Mouse (Mus musculus) layer of hippocampus, adult 8-10 months (tissue): ENCODE measurements at regions not wholly inside any gene's neighbourhood (a gene's known extent, or its start where the extent isn't known, plus 50 kb on each side); places are given as distances from the start of the nearest gene placed in this dataset.
A peak's percentile ranks its signal among the peaks of the same experiment; 100 is the strongest.

Experiments used
- DNase-seq, 2 experiments: peaks; one replicate each; pipeline ENCODE4 v3.0.0; 2022; ENCODE audit warnings: low spot score in 2 of 2

DNA sequence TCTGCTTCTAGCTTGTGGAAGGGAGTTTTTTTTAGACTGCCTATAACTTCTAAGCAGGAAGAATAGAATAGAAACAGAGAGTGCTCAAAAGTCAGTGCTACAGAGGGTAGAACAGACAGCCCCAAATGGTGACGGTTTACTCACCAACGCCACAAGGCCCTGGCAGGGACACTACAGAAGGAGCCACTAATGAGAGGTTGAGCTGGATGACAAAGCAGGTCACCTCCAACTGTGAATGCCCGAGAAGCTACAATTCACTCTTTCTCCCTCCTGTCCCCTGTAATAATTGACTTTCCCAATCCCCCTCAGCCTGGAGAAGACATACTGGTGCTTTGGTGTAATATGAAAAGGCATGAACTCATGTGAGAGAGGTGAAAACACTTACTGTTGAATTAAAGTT, 106.5 kb upstream of the Arl4c start:
- no peak for DNase-seq

DNA sequence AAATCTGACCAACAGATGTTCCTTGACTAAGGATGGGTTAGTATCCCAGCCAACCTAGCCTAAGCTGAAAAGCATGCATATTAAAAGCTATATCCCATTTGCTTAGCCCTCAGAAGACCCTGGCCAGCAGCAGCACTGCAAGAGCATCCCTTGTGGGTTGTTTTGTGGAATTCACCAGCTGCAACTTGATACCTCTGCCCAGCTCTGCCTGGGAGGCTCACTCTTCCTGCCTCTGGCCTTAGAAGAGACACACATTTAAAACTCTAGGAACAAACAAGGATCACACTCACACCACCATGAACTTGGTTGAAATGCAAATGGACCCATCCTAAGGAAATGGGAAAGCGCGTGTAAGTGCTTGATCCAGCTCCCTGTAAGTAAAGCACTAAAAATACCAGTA, 107.7 kb upstream of the Arl4c start:
- no peak for DNase-seq

DNA sequence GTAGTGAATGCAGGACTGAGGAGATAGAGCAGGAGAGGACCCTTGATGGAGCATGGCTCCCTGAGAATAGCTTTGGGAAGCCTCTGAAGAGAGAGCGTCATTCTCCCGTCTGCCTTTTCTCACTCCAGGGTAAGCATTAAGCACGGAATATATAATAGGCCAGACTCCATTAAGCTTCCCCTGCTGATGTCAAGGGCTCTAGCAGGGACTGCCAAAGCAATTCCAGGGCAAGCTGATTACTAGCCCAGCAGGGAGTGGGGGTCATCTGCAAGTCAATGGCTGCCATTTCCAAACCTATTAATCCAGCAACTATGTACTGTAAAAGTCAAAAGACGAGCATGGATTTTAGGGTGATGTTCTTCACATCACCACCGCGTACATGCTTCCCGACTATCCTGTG, 111.2 kb upstream of the Arl4c start:
- DNase-seq: no peak

DNA sequence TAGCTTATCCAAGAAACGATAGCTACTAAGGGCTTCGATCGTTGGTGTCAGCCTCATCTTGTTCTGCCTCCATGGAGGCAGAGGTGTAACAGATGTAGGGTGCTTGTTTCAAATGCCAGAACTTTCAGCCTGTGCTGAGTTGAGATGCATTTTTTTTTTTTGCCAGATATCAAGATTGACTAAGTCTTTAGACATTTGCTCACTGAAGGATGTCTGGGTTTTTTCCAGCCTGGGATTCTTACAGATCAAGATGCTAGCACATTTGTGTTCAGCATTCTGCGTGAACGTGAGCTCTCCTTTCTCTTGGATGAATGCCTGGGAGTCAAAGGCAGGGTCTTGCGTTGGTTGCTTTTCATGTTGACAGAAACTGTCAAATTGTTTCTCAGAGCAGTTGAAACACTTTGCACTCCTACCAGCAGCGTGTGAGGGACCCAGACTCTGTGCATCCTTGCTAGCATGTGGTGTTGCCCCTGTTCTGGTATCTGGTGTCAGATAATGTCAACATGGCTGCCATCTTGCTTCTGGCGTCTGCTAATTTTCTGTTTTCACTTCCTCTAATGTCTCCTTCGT, 114.4 kb upstream of the Arl4c start:
- DNase-seq: no peak

DNA sequence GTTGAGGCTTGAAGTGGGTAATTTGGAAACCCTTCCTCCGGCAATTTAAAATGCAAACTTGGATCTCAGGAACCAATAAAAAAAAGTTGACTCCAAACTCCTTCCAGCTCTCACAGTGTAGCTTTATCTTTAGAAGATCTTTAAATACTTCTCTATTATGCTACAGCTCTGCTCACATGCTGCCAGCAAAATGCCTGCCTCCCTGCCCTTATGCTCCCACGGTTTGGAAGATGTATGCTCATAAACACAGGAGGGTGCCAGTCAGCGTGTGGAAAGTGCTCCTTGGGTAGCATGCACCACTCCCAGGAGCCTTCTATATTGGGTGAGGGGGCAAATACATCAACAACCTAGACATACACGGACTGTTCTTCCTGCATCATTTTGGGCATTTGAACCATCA, 123.2 kb upstream of the Arl4c start:
- DNase-seq: no peak

DNA sequence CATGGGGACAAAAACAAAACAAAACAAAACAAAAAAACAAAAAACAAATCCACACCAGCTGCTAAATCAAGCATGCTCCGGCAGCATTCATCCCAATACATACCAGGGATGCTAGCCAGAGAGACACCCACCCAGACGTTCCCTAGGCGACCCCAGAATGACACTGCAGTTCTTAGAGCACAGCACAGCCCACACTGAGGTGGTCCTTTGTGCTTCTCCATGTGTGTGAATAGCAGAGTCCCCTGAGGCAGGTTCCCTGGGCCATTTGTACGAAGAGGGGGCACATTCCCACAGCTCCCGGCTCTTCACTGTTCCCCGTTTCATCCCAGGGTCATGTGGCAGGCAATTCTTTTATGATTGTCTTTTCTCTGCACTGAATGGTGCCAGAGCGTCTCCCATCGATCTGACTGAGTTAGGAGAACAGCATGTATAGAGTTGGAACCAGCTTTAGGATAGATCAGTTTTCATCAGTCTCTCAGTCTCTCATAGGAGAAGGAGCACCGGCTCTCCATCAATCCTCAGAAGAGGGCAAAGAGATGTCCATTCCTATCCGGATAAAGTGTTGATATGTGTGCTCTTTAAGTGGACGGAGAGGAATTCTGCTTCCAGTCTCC, 136.7 kb upstream of the Arl4c start:
- no peak for DNase-seq

DNA sequence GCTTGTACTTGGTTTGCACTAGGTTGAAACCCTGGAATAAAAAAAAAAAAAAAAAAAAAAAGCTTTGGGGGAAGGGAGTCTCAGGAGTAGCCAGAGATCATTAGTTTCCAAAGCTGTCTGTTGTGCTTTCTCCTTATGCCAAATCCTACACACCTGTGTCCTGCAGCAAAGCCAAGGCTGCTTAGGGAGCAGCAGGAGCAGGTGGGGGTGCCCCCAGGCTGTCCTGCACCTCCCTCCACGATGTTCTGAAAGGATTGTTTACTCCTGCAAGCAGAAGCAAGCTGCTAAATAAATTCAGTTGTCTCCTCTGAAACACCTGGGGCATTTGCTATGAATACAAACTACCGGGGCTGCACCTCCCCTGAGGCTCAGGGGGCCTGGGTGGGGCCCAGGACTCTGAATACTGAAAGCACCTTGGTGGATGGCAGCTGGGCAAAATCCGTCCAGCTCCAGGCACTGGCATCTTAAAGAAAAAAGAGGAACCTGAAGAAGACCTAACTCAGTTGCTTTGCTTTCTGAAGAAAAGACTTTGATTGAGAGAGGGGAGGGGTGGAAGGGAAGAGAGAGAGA, 137.5 kb upstream of the Arl4c start:
- DNase-seq: no peak

DNA sequence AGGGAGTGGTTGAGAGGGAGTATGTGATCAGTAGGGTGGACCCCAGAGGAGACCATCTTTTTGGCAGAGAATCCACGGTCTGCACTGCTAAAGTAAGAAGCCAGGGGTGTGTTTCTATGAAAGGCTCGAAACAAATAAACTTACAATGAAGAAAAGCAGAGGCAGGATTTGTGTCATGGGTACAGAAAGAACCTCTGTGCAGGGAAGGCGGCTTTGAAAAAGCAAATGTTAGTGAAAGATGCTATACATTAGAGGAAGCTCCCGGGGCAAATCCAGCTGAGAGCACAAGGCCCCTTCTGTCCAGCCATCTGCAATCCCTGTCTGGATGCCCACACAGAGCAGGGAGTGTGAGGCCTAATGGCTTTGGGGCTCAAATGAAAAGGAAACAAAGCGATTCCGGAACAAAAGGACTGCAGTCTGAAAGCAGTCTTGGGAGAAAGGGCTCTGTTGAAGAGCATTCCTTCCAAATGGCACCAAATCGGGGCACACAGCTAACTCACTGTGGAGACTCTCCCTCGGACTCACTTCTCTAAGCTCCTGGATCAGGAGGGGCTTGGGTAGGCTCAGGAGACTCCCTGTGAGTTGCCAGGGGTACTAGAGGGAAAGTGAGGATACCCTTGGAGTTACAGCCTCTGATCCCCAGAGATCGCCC, 138.1 kb upstream of the Arl4c start:
- peak; percentile 24 to 46 for DNase-seq

DNA sequence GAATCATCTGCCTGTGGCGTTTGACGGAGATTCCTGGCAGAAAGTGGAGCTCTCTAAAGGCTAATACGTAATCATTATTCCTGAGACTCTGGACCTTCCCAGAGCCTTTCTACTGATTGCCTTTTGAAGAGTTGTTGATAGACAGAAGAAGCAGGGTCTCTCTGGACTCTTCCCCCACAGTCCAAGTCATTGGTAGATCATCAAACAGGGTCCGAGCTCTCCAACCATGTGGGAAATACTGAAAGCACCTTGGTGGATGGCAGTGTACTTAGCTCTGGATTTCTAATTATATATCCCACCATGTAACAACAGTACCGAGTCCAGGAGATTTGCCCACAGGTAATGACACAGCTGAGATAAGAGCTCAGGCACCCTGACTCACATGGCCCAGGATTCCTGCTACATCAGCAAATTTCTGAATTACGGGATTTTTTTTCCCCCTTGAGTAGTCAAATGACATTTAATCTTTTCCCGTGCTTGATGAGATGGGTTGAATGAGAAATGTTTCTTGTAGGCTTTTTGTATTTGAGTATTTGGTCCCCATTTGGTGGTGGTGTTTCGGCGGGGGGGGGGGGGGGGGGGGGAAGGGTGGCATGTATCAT, 139.1 kb upstream of the Arl4c start:
- DNase-seq: no peak

DNA sequence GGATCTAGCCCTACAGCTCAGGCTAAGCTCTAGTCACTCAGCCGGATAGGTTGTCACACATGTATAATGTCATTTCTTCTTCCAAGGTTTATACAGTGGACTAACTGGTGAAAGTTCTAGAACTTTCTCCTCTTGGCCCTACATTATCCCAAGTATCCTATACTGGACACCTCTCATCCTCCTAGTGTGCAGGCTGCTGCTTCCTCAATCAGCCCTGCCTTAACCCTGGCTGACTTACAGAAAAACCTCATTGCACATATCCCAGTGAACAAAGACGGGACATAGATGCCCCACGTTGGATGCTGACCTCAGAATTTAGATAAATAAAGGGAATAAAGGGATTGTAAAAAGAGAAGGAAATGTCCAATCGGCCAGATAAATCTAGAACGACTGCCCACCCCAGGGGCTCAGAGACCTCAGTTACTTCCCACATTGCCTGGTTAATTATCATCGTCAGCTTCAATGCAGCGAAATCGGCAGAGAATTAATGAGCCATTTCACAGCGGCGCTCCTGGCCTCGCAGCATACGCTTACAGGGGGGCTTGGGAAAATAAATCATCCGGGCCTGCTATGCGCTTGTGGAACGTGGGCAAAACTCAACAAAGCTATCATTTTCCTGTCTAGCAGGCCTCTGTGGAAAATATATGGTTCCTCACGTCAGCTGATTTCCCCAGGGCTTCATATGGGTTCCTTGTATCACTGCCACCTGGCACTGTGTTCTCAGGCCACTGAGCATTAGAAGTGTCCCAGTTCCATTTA, 145.5 kb upstream of the Arl4c start:
- DNase-seq: no peak

DNA sequence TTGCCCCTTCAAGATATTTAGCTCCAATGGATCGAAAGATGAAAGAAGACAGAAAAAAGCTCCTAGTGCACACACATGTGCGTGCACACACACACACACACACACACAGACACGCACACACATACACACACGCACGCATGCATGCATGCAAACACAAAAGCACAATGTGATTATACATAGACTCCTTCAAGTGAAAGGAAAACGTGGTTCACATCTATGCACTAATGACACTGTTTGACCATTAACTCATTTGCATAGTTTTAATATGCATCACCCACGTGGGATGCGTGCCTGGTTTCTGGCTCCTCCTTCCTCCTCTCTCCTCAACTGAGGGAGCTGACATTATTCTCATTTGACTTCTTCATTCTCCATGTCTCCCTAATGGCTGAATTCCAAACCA, 146.2 kb upstream of the Arl4c start:
- DNase-seq: no peak

DNA sequence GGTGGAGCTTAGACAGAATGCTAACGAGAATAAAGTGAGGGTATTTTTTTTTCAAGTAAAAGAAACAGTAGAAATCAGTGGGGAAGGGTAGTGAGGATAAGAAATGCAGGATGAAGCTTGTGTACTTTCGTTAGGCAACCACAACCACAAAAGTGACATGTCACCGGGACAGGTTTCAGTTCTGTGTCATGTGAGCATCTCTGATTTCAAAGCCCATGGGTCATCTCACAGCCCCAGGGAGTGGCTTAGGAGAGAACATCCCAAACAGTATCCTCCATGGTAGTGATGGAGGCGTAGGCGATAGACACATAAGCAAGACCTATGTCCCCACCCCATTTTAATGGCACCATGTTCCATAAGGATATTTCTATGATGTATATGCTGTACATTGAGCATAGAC, 147.4 kb upstream of the Arl4c start:
- no peak for DNase-seq

DNA sequence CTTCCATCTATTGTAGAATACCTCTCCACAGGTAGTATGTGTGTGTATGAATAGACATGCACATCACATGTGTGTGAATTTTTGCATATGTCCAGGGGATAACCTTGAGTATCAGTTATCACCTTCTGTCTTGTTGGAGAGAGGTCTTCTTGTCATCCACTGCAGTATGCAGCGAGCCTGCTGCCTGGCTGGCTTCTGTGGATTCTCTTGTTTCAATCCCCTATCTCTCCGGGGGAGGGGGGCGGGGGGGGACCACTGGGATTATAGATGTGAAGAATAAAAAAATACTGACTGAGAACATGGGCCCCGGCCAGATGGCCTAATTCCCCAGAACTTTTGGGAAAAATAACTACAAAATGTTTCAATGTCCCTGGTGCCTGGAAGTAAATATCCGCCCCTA, 149.9 kb upstream of the Arl4c start:
- DNase-seq: no peak

DNA sequence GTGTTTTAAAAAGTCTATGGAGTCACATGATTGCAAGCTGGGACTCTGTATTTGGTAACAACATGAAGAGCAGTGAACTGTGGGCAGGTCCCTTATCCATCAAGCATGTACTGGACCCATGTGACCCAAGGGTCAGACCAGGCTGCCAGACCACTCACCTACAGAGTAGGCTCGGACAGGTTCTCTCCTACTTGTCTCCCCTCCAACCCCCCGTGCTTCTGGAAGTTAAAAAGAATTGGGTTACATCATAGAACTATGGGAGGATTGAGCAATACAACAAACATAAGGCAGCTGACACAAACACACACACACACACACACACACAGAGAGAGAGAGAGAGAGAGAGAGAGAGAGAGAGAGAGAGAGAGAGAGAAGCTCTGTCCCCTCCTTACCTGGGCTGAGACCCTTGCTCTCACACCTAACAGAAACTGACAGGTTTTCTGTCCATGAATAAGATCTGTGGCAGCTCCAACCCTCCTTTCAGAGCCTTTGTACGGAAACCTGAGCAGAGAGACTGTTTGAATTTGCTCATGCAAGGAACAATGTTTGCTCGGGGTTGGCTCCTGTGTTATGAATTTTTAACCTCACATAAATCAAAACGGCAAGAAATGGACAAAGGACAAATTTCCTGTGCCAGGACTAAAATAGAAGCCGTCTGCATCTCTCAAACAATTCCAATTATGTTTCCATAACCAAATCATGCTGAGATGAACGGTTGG, 159.0 kb upstream of the Arl4c start:
- DNase-seq: no peak

DNA sequence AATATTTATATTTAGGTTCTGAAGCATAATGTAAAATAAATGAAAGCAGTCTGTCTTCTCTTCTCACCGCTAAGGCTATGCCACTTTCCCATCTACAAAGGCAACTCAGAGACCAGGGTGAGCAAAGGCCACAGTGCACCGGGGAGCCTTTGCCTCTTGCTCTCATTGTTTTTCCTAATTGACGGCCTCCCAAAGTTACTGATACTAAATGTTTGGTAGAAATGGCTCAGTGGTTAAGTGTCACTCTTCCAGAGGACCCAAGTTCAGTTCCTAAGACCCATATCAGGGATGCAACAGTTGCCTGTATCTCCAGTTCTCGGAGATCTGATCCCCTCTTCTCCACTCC, 159.5 kb upstream of the Arl4c start:
- no peak for DNase-seq

DNA sequence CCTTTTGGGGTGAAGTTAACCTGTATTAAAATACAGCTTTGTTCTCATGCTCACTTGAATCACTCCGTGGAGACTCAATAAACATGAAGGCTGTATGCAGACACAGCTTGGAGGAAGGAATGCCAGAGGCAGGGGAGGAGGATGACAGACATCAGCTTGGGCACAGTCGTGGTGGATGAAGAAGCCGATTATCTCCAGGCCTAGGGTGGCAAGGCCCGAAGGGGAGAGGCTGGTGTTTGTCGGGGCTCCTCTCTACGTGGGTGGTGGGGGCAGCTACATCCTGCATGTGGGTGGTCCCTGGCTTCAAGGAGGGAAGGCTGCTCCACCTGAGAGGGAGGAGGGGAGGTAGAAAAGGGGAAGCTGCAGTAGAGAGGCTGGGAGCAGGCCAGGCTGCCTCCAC, 163.4 kb upstream of the Arl4c start:
- DNase-seq: no peak

DNA sequence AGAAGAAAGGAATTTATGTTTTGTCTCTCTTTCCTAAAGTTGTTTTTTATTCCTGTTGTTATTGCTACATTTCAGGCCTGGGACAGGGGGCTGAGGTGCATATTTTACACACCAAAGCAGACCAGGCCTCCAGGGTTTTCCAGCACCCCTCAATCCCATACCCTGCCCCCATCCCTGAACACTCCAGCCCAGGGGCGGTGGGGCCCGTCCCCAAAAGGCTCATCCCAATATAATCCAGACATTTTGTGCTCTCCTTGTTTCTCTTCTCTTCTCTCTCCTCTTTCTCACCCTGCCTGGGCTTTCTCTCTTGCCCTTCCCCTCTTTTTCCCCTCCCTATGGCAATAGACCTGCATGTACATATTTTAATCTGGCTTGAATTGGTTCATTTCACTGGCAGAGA, 164.6 kb upstream of the Arl4c start:
- no peak for DNase-seq

DNA sequence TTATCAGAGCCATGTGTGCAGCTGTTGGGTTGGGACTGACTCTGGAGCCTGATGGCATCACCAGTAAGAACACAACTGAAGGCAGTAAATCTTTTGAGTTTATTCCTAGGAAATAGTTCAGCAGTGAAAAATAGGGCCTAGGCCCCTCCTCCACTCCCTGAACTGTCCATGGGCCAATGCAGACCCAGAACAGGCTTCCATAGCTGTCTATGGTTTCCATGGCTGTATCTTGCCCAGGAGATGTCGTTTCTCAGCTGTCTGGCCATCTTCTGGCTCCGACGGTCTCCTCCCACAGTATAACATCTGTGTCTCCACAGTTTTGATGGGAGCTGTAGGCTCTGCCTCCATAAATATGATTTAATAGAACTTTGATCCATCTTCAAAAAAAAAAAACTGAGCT, 165.1 kb upstream of the Arl4c start:
- no peak for DNase-seq

DNA sequence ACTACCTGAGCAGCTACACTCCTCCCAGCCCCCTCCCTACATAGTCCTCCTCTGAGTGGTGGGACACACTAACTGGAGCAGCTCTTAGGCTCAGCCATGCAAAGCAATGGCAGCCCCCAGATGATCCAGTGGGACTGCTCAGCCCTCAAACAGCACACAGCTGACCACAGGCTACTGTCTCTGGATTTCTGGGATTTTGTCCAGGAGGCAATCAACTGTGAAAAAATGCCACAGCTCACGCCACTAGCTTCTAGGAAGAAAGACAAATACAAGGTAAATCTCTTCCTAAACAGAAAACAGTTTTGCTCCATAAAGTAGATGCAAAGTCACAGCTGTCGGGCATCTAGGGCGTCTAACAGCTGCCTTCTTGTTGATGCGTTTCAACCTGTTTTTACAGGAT, 167.9 kb upstream of the Arl4c start:
- DNase-seq: no peak

DNA sequence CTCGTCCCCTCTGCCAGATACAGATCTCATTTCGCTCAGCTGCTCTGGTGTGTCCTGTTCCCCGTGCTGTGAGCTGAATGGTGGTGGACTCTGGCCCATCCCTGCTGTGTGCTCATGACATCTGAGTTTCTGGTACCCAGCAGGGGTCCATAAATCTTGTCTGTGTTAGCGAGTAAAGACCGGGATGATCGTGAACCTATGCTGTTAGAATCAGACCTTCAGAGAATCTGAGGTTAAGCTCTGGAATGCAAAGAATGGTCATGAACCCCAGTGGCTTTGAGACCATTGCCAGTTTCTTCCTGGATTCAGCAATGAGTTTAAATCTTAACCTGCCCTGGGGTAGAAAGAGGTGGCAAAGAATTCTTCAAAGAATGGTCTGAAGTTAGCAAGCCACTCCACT, 173.3 kb upstream of the Arl4c start:
- no peak for DNase-seq

DNA sequence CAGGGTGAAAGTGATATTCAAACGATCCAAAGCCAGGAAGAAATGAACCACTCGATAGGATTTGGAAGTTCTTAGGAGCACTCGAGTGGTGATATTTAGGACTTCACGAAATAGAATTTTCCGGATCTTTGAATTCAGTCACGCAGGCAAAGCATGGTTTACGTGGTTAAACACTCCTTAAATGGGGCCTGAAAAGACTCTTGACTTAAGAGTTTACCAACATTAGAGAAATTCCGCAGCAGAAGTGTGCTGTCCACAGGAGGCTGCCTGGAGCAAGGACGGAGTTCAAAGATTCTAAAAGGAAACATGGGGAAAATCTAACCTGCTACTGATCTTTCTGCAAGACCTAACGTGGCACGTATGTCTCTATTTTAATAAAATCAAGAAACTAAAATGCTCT, 175.4 kb upstream of the Arl4c start:
- no peak for DNase-seq
